Mouse (Mus musculus) Patski (cell line): ENCODE measurements around the gene Ephb3. TPM values are rescaled to one million over a fixed set of nuclear protein-coding genes. Genes with fewer than 3 reads are reported as not detected.
A peak's percentile ranks its signal among the peaks of the same experiment; 100 is the strongest.

Source experiments
- ATAC-seq: fragments of 100-300 bp; one replicate; pipeline ENCODE4 v1.8.0; 2021
- CTCF ChIA-PET: fragments of 350-600 bp; sonication (Branson Sonifier 250); formaldehyde crosslinking; loops from one replicate; lab custom pipeline; 2022; ENCODE audit warnings: inconsistent platforms; lab: Charles Lee
- POLR2A ChIA-PET: fragments of 350-600 bp; sonication (Branson Sonifier 250); formaldehyde crosslinking; loops from one replicate; lab custom pipeline; 2022; ENCODE audit warnings: antibody characterized with exemption, inconsistent platforms; lab: Charles Lee
- DNase-seq: peaks from one replicate; pipeline ENCODE4 v3.0.0-alpha.2; 2011; ENCODE audit warnings: low read depth, low spot score
- H3K27me3 ChIP-seq: fragments of 371-371 bp; one replicate; pipeline ENCODE4 v1.5.1; 2021
- CTCF ChIP-seq: fragments of 100-300 bp; IDR thresholded peaks from one replicate; pipeline ENCODE4 v1.5.1; 2021
- in situ Hi-C: fragments of 300-500 bp; cut with MboI; formaldehyde crosslinking; loops from 3 replicates; pipeline ENCODE4 v1.11.1; 2018; ENCODE audit warnings: low pct_unique_long_range_greater_than_20kb, mixed read lengths
- polyA plus RNA-seq: library from polyadenylated mRNA; unstranded; gene quantifications from one replicate; pipeline ENCODE4 v1.2.3, GENCODE M21; 2021

Ephb3 gene
- polyA plus RNA-seq, 1 experiment from 2014 or later = 6.3 TPM

- CTCF ChIA-PET = interaction anchor here (0.9 to 1.4 kb wide), 2 partner anchors 26 to 74 kb away, joined by 3 read pairs; no protein-coding TSS in a partner anchor
- POLR2A ChIA-PET = interaction anchor here (0.6 to 1.0 kb wide), 2 partner anchors 11 to 14 kb away, joined by 3 read pairs; no protein-coding TSS in a partner anchor
- H3K27me3 ChIP-seq = no peaks in the 10 kb centered on the region
- in situ Hi-C loops = no loop called here
- no peak for TF ChIP-seq CTCF
- no peak for ATAC-seq
- no peak for DNase-seq
Observed at GRCm38 (mm10) chr16:21244803-21245202, 40.2 kb downstream of the Ephb3 start.

- in situ Hi-C loops = no loop called here
- H3K27me3 ChIP-seq = no peaks in the 10 kb centered on the region
- DNase-seq (no peak), ATAC-seq (no peak)
- POLR2A ChIA-PET = interaction anchor here (0.6 to 1.0 kb wide), 2 partner anchors 10 to 14 kb away, joined by 3 read pairs; no protein-coding TSS in a partner anchor
- TF ChIP-seq CTCF = no peak
- CTCF ChIA-PET = interaction anchor here (0.8 to 1.4 kb wide), 3 partner anchors 12 to 73 kb away, joined by 3 read pairs; no protein-coding TSS in a partner anchor
Observed at GRCm38 (mm10) chr16:21245387-21245786, 40.8 kb downstream of the Ephb3 start.

- DNase-seq (no peak), ATAC-seq (peak; percentile 52)
- in situ Hi-C loops = no loop called here
- POLR2A ChIA-PET = interaction anchor here (1.0 kb wide), 1 partner anchor 10 kb away, joined by 3 read pairs; no protein-coding TSS in a partner anchor
- no peak for TF ChIP-seq CTCF
- CTCF ChIA-PET = interaction anchor here (0.8 to 1.4 kb wide), 3 partner anchors 13 to 73 kb away, joined by 3 read pairs; no protein-coding TSS in a partner anchor
- no peaks in the 10 kb centered on the region for H3K27me3 ChIP-seq
Observed at GRCm38 (mm10) chr16:21245931-21246390, 41.4 kb downstream of the Ephb3 start.

DNA sequence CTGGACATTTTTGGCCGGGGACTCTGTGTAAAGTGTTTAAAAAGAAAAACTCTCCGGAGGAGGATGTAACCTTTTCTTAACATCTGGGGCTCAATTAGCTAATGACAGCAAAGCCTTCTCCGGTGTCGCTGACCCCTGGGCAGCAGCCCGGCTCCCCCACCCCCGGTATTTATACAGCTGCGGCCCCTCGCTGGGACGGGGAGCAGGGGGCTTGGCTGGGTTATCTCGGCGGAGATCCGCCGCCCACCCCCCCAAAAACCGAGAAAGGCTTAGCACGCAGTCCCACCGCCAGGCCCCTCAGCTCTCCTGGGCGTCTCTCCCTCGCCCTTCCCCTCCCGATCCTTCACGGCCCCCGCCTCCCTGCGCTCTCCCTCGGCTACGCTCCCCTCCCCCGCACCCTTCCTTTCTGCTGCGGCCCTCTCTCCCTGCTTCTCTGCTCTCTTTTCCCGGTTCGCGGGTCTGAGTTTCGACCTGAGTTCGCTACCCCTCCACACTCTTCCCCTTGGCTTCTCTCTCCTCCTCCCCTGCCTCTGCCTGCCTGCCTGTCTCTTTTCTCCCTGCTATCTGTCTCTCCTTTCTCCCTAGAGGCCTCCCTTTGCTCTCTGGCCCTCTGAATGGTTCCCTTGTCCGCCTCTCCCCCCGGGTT lies 42.0 kb downstream of the Ephb3 start:
- ChIA-PET POLR2A (no interaction called here), CTCF (no interaction called here)
- TF ChIP-seq CTCF = no peak
- no peak for ATAC-seq
- no peak for DNase-seq
- no peaks in the 10 kb centered on the region for H3K27me3 ChIP-seq
- in situ Hi-C loops = no loop called here

DNA sequence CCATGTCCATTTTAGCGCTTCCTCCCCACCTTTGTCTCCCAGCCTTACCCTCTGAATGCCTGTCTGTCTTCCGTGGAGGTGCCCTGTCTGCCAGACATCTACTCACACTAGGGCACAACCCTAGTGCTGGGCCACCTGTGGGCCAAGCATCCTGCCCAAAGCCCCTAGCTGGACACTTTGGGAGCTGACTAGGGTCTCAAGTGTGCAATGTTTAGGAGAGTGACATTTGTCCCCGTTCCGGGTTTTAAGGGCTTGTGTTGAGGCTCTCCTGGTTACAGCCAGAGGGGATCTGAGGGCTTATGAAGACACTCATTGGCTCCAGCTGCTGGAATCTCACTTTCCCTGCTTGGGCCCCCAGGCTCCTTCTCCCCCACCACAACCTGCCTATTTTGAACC lies 42.5 kb downstream of the Ephb3 start:
- ChIA-PET CTCF (no interaction called here), POLR2A (no interaction called here)
- H3K27me3 ChIP-seq = no peaks in the 10 kb centered on the region
- DNase-seq (no peak), ATAC-seq (no peak)
- in situ Hi-C loops = no loop called here
- TF ChIP-seq CTCF = no peak

DNA sequence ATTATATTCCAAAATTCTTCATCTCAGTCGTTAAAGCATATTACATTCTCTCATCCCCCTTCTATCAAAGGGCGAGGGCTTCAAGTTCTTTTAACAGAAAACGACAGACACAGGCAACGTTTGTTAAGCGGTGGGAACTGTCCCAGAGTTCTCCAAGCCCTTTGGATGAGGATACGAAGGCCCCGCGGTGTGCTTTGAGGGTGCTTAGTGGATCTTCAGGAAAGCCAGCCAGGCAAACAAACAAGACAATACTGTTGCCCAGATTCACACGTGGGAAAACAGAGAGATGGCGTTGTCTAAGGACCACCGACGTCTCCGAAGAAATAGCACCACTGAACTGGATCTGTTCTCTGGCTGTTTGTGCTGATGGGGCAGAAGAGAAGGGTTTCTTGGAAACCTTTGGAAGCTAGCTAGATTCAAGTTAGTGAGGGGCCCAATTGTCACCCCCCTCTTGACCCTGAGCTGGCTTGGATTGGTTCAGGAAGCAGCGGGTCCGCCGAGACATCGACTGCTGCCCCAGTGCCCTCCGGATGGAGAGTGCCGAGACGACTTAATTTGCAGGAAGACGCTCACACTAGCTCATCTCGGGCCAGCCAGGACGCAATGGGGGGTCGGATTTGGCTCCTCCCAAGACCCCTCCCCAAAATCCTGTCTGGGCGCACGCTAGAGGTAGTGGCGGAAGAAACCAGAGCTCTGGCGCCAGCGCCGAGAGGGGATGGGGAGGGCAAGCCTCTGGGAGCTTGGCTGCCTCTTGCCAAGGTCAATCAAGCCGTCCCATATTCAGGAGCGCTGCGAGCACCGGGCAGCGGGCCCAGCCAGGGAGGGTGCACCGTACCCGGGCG lies 43.5 kb downstream of the Ephb3 start:
- in situ Hi-C loops = no loop called here
- H3K27me3 ChIP-seq = no peaks in the 10 kb centered on the region
- ChIA-PET POLR2A (no interaction called here), CTCF (interaction anchor here (0.7 kb wide), 1 partner anchor 41 kb away, joined by 3 read pairs; no protein-coding TSS in a partner anchor)
- TF ChIP-seq CTCF = no peak
- ATAC-seq = no peak
- DNase-seq = no peak

GRCm38 (mm10) chr16:21248713-21249531 lies 44.4 kb downstream of the Ephb3 start:
- no peak for ATAC-seq
- no peak for TF ChIP-seq CTCF
- H3K27me3 ChIP-seq = no peaks in the 10 kb centered on the region
- in situ Hi-C loops = no loop called here
- POLR2A ChIA-PET = interaction anchor here (0.6 kb wide), 1 partner anchor 500 kb away, joined by 3 read pairs; no protein-coding TSS in a partner anchor
- CTCF ChIA-PET = interaction anchor here (0.7 kb wide), 1 partner anchor 40 kb away, joined by 3 read pairs; no protein-coding TSS in a partner anchor
- DNase-seq = no peak

DNA sequence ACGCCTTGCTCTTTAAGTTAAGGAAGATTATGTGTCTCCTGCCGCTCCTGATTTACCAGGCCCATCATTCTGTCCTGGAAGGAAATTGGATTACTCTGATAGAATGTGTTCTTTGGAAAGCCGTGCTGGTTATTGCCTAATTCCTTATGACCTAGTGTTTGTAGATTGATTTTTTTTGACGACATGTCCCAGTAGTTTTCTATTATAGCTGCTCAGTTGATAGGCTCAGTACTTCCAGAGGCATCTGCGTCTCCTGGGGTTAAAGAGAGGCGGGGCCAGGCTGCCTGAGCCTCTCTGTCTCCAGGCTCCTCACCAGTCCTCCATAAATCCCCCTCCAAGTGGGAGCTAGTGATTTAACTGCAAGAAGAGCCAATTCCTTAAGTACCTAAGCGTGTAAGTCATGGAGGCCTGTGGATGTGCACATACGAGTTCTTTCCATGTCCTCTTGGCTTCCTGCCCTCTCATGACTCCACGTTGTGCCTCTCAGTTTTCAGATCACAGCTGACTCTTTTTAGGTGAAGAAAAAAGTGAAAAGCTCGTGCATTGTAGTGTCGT lies 47.9 kb downstream of the Ephb3 start:
- ChIA-PET POLR2A (no interaction called here), CTCF (no interaction called here)
- ATAC-seq = no peak
- H3K27me3 ChIP-seq = no peaks in the 10 kb centered on the region
- no peak for TF ChIP-seq CTCF
- no peak for DNase-seq
- in situ Hi-C loops = no loop called here

DNA sequence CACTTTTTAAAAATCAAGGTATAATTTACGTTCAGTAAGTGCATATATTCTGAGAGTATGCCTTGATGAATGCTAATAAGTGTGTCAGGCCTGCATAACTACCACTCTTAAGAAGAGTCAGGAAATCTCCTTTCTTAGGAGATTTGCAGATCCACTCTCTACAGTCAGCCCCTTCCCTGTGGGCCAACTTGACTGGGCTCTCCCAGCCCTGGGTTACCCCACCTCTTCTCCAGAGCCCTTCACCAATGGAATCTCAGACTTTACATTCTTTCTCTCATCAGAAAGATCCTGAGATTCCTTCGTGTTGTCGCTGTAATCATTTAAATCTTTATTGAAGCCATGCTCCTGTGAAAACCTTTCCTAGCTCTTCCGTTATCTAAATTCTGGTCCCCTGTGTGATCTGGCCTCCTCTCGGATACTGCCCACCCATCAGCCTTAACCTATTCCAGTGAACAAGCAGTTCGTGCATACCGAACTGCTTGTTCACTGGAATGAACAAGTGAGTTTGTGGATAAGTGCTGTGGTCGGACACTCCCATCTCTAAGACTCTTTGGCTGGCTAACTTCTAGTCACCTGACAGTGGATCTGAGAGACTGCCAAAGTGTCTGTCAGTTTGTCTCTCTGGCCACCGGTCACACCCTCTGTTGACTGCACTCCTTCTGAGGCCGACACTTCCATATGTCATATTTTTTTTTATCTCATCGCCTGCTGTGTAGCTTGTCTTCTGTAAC lies 51.2 kb downstream of the Ephb3 start:
- no peak for DNase-seq
- ChIA-PET CTCF (interaction anchor here (1.5 kb wide), 1 partner anchor 34 kb away, joined by 3 read pairs; no protein-coding TSS in a partner anchor), POLR2A (interaction anchor here (1.6 kb wide), 1 partner anchor 11 kb away, joined by 3 read pairs; no protein-coding TSS in a partner anchor)
- TF ChIP-seq CTCF = no peak
- in situ Hi-C loops = no loop called here
- peak; percentile 69 for ATAC-seq
- no peaks in the 10 kb centered on the region for H3K27me3 ChIP-seq
